ENCODE assay signal across 16 mouse cellular contexts in genomic region chr7:28417368-28417767, GRCm38 (mm10). TPM values are rescaled to one million over a fixed set of nuclear protein-coding genes. Genes with fewer than 3 reads are reported as not detected.
A peak's percentile ranks its signal among the peaks of the same experiment; 100 is the strongest.
DNase-seq lines count a peak whose midpoint lies in the region; ATAC-seq and TF ChIP-seq lines count a peak whose summit lies in the region.
"Had no signal": no experiment of that assay in that cellular context is flagged by ENCODE, and none has a peak within 500 bp of the region (broad histone marks: within the 10 kb centered on the region; RNA-seq: fewer than 3 reads in every experiment).

No protein-coding gene starts in this region.

- no peak for ATAC-seq in intestine, postnatal 0 days
- ATAC-seq in intestine, embryonic 15.5 days: no peak
- ATAC-seq in lung, postnatal 0 days: no peak
- ATAC-seq in stomach, postnatal 0 days (ENCODE audit: low FRiP score, low TSS enrichment): no peak
- ATAC-seq in cerebellum, adult (ENCODE audit: insufficient number of reproducible peaks, low FRiP score, low TSS enrichment): no peak

- no peak for TF ChIP-seq POLR2A in lung, adult 2 months (IDR thresholded peaks at IDR 0.05; ENCODE audit: borderline replicate concordance, extremely low read depth, low read depth, low read length)
- TF ChIP-seq POLR2A in MEL (IDR thresholded peaks at IDR 0.05; ENCODE audit: control insufficient read depth in 1 of 2, insufficient read depth in 1 of 2, low read depth in 1 of 2, low read length in 2 of 2, poor library complexity in 1 of 2): no peak

- no peaks in the 10 kb centered on the region for H3K27me3 ChIP-seq in intestine, postnatal 0 days (replicated peaks; ENCODE audit: control insufficient read depth, insufficient read depth, low read length)
- H3K27me3 ChIP-seq in intestine, embryonic 15.5 days (replicated peaks): no peaks in the 10 kb centered on the region
- H3K27me3 ChIP-seq in lung, postnatal 0 days (replicated peaks; ENCODE audit: insufficient read depth, low read length): no peaks in the 10 kb centered on the region
- no peaks in the 10 kb centered on the region for H3K27me3 ChIP-seq in MEL (ENCODE audit: control insufficient read depth in 1 of 2, insufficient read depth in 2 of 2, low read length in 2 of 2)
- H3K27me3 ChIP-seq in stomach, postnatal 0 days (ENCODE audit: control insufficient read depth, insufficient read depth, low read length): no peaks in the 10 kb centered on the region
- H3K27me3 ChIP-seq: heart, embryonic 15.5 days; lung, embryonic 15.5 days; neural tube, embryonic 15.5 days had no signal

- H3K4me1 ChIP-seq in intestine, postnatal 0 days (replicated peaks; ENCODE audit: control insufficient read depth, insufficient read depth, low read length): no peaks in the 10 kb centered on the region
- H3K4me1 ChIP-seq in intestine, embryonic 15.5 days (replicated peaks): no peaks in the 10 kb centered on the region
- no peaks in the 10 kb centered on the region for H3K4me1 ChIP-seq in lung, postnatal 0 days (ENCODE audit: insufficient read depth, low read depth, low read length)
- H3K4me1 ChIP-seq in lung, adult 2 months (ENCODE audit: control insufficient read depth, insufficient read depth, low read length): peaks cover 4% of the 10 kb centered on the region; the same call in 1 of the 2 replicates
- H3K4me1 ChIP-seq in MEL (ENCODE audit: control insufficient read depth in 1 of 2, insufficient read depth in 2 of 2, low read length in 2 of 2): no peaks in the 10 kb centered on the region
- no peaks in the 10 kb centered on the region for H3K4me1 ChIP-seq in stomach, postnatal 0 days (replicated peaks; ENCODE audit: control insufficient read depth, insufficient read depth)

- peak; percentile 31 for TF ChIP-seq RAD21 in MEL (IDR thresholded peaks at IDR 0.05; ENCODE audit: low read depth, low read length)

- H3K9me3 ChIP-seq in intestine, postnatal 0 days (ENCODE audit: control insufficient read depth): no peaks in the 10 kb centered on the region
- H3K9me3 ChIP-seq in intestine, embryonic 15.5 days: no peaks in the 10 kb centered on the region
- no peaks in the 10 kb centered on the region for H3K9me3 ChIP-seq in lung, postnatal 0 days (ENCODE audit: low read length)
- H3K9me3 ChIP-seq in MEL (replicated peaks; ENCODE audit: insufficient read depth, low read length): no peaks in the 10 kb centered on the region
- H3K9me3 ChIP-seq in stomach, postnatal 0 days (ENCODE audit: control insufficient read depth, low read length): no peaks in the 10 kb centered on the region
- H3K9me3 ChIP-seq: heart, embryonic 15.5 days; lung, embryonic 15.5 days; neural tube, embryonic 15.5 days had no signal

- no peak overlapping the region for H3K4me2 ChIP-seq in intestine, postnatal 0 days (replicated peaks; ENCODE audit: low read depth)
- H3K4me2 ChIP-seq in intestine, embryonic 15.5 days (replicated peaks): no peak overlapping the region
- no peak overlapping the region for H3K4me2 ChIP-seq in lung, postnatal 0 days (replicated peaks; ENCODE audit: low read depth, low read length)
- no peak overlapping the region for H3K4me2 ChIP-seq in stomach, postnatal 0 days (replicated peaks; ENCODE audit: low read depth)
- H3K4me2 ChIP-seq: heart, embryonic 15.5 days; hindbrain, embryonic 14.5 days; lung, embryonic 15.5 days; neural tube, embryonic 15.5 days had no signal

- no peak overlapping the region for H3K4me3 ChIP-seq in intestine, postnatal 0 days (ENCODE audit: low read depth, low read length)
- no peak overlapping the region for H3K4me3 ChIP-seq in intestine, embryonic 15.5 days (replicated peaks)
- H3K4me3 ChIP-seq in lung, postnatal 0 days (ENCODE audit: low read depth, low read length): no peak overlapping the region
- H3K4me3 ChIP-seq in lung, adult 2 months (replicated peaks; ENCODE audit: extremely low read depth, low read depth, low read length): no peak overlapping the region
- no peak overlapping the region for H3K4me3 ChIP-seq in MEL (ENCODE audit: control insufficient read depth in 1 of 2, insufficient read depth in 1 of 2, low read depth in 2 of 2, low read length in 2 of 2)
- H3K4me3 ChIP-seq in stomach, postnatal 0 days (ENCODE audit: low read depth, low read length): no peak overlapping the region
- H3K4me3 ChIP-seq: erythroblast, embryonic 14.5 days; heart, embryonic 15.5 days; lung, embryonic 15.5 days; neural tube, embryonic 15.5 days had no signal

- no peak overlapping the region for H3K27ac ChIP-seq in intestine, postnatal 0 days (ENCODE audit: low read depth, low read length)
- no peak overlapping the region for H3K27ac ChIP-seq in intestine, embryonic 15.5 days
- no peak overlapping the region for H3K27ac ChIP-seq in lung, postnatal 0 days (ENCODE audit: low read length)
- H3K27ac ChIP-seq in MEL (ENCODE audit: control insufficient read depth, low read depth, low read length): no peak overlapping the region
- no peak overlapping the region for H3K27ac ChIP-seq in stomach, postnatal 0 days (replicated peaks)
- H3K27ac ChIP-seq: hindbrain, embryonic 14.5 days had no signal

- peak; percentile 45 for TF ChIP-seq CTCF in intestine, postnatal 0 days (IDR thresholded peaks at IDR 0.05; ENCODE audit: low read depth)
- peak; percentile 39 for TF ChIP-seq CTCF in lung, postnatal 0 days (IDR thresholded peaks at IDR 0.05)
- TF ChIP-seq CTCF in lung, adult 2 months (IDR thresholded peaks at IDR 0.05; ENCODE audit: insufficient read depth, low read length): no peak
- TF ChIP-seq CTCF in MEL (IDR thresholded peaks at IDR 0.05 in 2 of 3, conservative IDR thresholded peaks at IDR 0.05 in 1 of 3; ENCODE audit: control insufficient read depth in 1 of 3, insufficient read depth in 1 of 3, low read depth in 2 of 3, low read length in 3 of 3, poor library complexity in 1 of 3, severe bottlenecking in 1 of 3): peak; percentile 43 to 59 (median 50)
- peak; percentile 42 for TF ChIP-seq CTCF in stomach, postnatal 0 days (IDR thresholded peaks at IDR 0.05; ENCODE audit: low read depth)

- no peak for DNase-seq in lung, postnatal 0 days (ENCODE audit: low spot score)
- DNase-seq in lung, adult 2 months: no peak
- DNase-seq in MEL (ENCODE audit: low read depth, low spot score): peak; percentile 42
- DNase-seq in stomach, postnatal 0 days (ENCODE audit: low spot score): no peak
- DNase-seq: cerebellum, adult 8-10 months; gastrocnemius, postnatal 36 days; kidney, adult 9 months; thymus, adult 2 months had no signal

- no peak for TF ChIP-seq EP300 in lung, postnatal 0 days (IDR thresholded peaks at IDR 0.05)
- TF ChIP-seq EP300 in MEL (IDR thresholded peaks at IDR 0.05; ENCODE audit: low read depth in 1 of 2, low read length in 2 of 2): no peak
- no peak for TF ChIP-seq EP300 in stomach, postnatal 0 days (optimal IDR thresholded peaks at IDR 0.05)

- no peaks in the 10 kb centered on the region for H3K79me2 ChIP-seq in MEL (ENCODE audit: control insufficient read depth, insufficient read depth, low read length, poor library complexity)

- H3K36me3 ChIP-seq in intestine, postnatal 0 days (ENCODE audit: control insufficient read depth, insufficient read depth): peaks cover 42% of the 10 kb centered on the region
- peaks cover 31% of the 10 kb centered on the region for H3K36me3 ChIP-seq in intestine, embryonic 15.5 days
- peaks cover 26% of the 10 kb centered on the region for H3K36me3 ChIP-seq in lung, postnatal 0 days (ENCODE audit: insufficient read depth, low read length)
- H3K36me3 ChIP-seq in MEL (ENCODE audit: control insufficient read depth in 1 of 2, insufficient read depth in 2 of 2, low read length in 2 of 2): peaks cover 0 to 27% of the 10 kb centered on the region in 2 experiments; a peak in 2 of 4 replicates
- peaks cover 15% of the 10 kb centered on the region for H3K36me3 ChIP-seq in stomach, postnatal 0 days (ENCODE audit: control insufficient read depth, insufficient read depth, low read length)

- H3K9ac ChIP-seq in intestine, postnatal 0 days (ENCODE audit: low read depth, low read length): no peak overlapping the region
- H3K9ac ChIP-seq in intestine, embryonic 15.5 days: no peak overlapping the region
- no peak overlapping the region for H3K9ac ChIP-seq in lung, postnatal 0 days (replicated peaks; ENCODE audit: low read depth)
- H3K9ac ChIP-seq in MEL (ENCODE audit: control insufficient read depth, low read depth, low read length, poor library complexity, severe bottlenecking): no peak overlapping the region
- H3K9ac ChIP-seq in stomach, postnatal 0 days (ENCODE audit: low read length): no peak overlapping the region
- H3K9ac ChIP-seq: heart, embryonic 15.5 days; hindbrain, embryonic 14.5 days; lung, embryonic 15.5 days; neural tube, embryonic 15.5 days had no signal

RNA-seq across cellular contexts. Expression of gene Gmfg, which starts 19.9 kb away (rescaled TPM):
- 33.6 and 35.0 TPM in 2 replicates for polyA plus RNA-seq in intestine, postnatal 0 days (2015; fragmentation: Nextera tagmentation; extraction: Ambion mirVana)
- 17.5 and 19.9 TPM in 2 replicates for polyA plus RNA-seq in intestine, embryonic 15.5 days (2015; fragmentation: Nextera tagmentation; extraction: Ambion mirVana)
- 81.0 and 83.1 TPM in 2 replicates for polyA plus RNA-seq in lung, postnatal 0 days (2015; fragmentation: Nextera tagmentation; extraction: Ambion mirVana)
- 24.2 and 24.3 TPM in 2 replicates for polyA plus RNA-seq in lung, adult 2 months (2012; rRNA removed)
- total RNA-seq in MEL (2012; rRNA removed): 25.1 and 31.2 TPM in 2 replicates
- 10 to 100 TPM in 1 of 2 experiments, not detected in 1; 25.0 TPM for polyA plus RNA-seq in MEL (2012; ENCODE audit: insufficient read depth in 1 of 2, insufficient read length in 2 of 2, low read depth in 1 of 2, low replicate concordance in 2 of 2, missing spikeins in 1 of 2)
- polyA plus RNA-seq in stomach, postnatal 0 days (2015; fragmentation: Nextera tagmentation; extraction: Ambion mirVana): 18.9 and 23.1 TPM in 2 replicates

RNA-seq across cellular contexts. Expression of gene Paf1, which starts 24.6 kb away (rescaled TPM):
- polyA plus RNA-seq in intestine, postnatal 0 days (2015; fragmentation: Nextera tagmentation; extraction: Ambion mirVana): 54.6 and 60.6 TPM in 2 replicates
- polyA plus RNA-seq in intestine, embryonic 15.5 days (2015; fragmentation: Nextera tagmentation; extraction: Ambion mirVana): 70.8 and 78.9 TPM in 2 replicates
- 49.1 and 55.0 TPM in 2 replicates for polyA plus RNA-seq in lung, postnatal 0 days (2015; fragmentation: Nextera tagmentation; extraction: Ambion mirVana)
- 81.5 and 103 TPM in 2 replicates for polyA plus RNA-seq in lung, adult 2 months (2012; rRNA removed)
- total RNA-seq in MEL (2012; rRNA removed): 49.9 and 53.5 TPM in 2 replicates
- 100 to 1,000 TPM in 1 of 2 experiments, 10 to 100 TPM in 1; 99.9 to 645 TPM for polyA plus RNA-seq in MEL (2012; ENCODE audit: insufficient read depth in 1 of 2, insufficient read length in 2 of 2, low read depth in 1 of 2, low replicate concordance in 2 of 2, missing spikeins in 1 of 2)
- polyA plus RNA-seq in stomach, postnatal 0 days (2015; fragmentation: Nextera tagmentation; extraction: Ambion mirVana): 35.9 and 38.6 TPM in 2 replicates

RNA-seq across cellular contexts. Expression of gene Med29, which starts 24.9 kb away (rescaled TPM):
- polyA plus RNA-seq in intestine, postnatal 0 days (2015; fragmentation: Nextera tagmentation; extraction: Ambion mirVana): 42.7 and 44.2 TPM in 2 replicates
- 48.3 and 50.0 TPM in 2 replicates for polyA plus RNA-seq in intestine, embryonic 15.5 days (2015; fragmentation: Nextera tagmentation; extraction: Ambion mirVana)
- polyA plus RNA-seq in lung, postnatal 0 days (2015; fragmentation: Nextera tagmentation; extraction: Ambion mirVana): 29.9 and 30.2 TPM in 2 replicates
- 37.3 and 39.2 TPM in 2 replicates for polyA plus RNA-seq in lung, adult 2 months (2012; rRNA removed)
- 23.7 and 31.1 TPM in 2 replicates for total RNA-seq in MEL (2012; rRNA removed)
- 10 to 100 TPM in 1 of 2 experiments, not detected in 1; 39.6 TPM for polyA plus RNA-seq in MEL (2012; ENCODE audit: insufficient read depth in 1 of 2, insufficient read length in 2 of 2, low read depth in 1 of 2, low replicate concordance in 2 of 2, missing spikeins in 1 of 2)
- 27.5 and 28.3 TPM in 2 replicates for polyA plus RNA-seq in stomach, postnatal 0 days (2015; fragmentation: Nextera tagmentation; extraction: Ambion mirVana)

RNA-seq across cellular contexts. Expression of gene Lrfn1, which starts 34.4 kb away (rescaled TPM):
- polyA plus RNA-seq in intestine, postnatal 0 days (2015; fragmentation: Nextera tagmentation; extraction: Ambion mirVana): 0.55 and 0.82 TPM in 2 replicates
- 1.9 and 2.7 TPM in 2 replicates for polyA plus RNA-seq in intestine, embryonic 15.5 days (2015; fragmentation: Nextera tagmentation; extraction: Ambion mirVana)
- 0.97 and 1.4 TPM in 2 replicates for polyA plus RNA-seq in lung, postnatal 0 days (2015; fragmentation: Nextera tagmentation; extraction: Ambion mirVana)
- 5.5 and 7.0 TPM in 2 replicates for polyA plus RNA-seq in lung, adult 2 months (2012; rRNA removed)
- total RNA-seq in MEL (2012; rRNA removed): 1.2 and 1.9 TPM in 2 replicates
- 1 to 10 TPM in 1 of 2 experiments, not detected in 1; 5.8 TPM for polyA plus RNA-seq in MEL (2012; ENCODE audit: insufficient read depth in 1 of 2, insufficient read length in 2 of 2, low read depth in 1 of 2, low replicate concordance in 2 of 2, missing spikeins in 1 of 2)
- 0.96 and 1.3 TPM in 2 replicates for polyA plus RNA-seq in stomach, postnatal 0 days (2015; fragmentation: Nextera tagmentation; extraction: Ambion mirVana)

RNA-seq across cellular contexts. Expression of gene Zfp36, which starts 37.3 kb away (rescaled TPM):
- polyA plus RNA-seq in intestine, postnatal 0 days (2015; fragmentation: Nextera tagmentation; extraction: Ambion mirVana): 57.3 and 61.5 TPM in 2 replicates
- 27.2 and 28.1 TPM in 2 replicates for polyA plus RNA-seq in intestine, embryonic 15.5 days (2015; fragmentation: Nextera tagmentation; extraction: Ambion mirVana)
- 48.3 and 55.7 TPM in 2 replicates for polyA plus RNA-seq in lung, postnatal 0 days (2015; fragmentation: Nextera tagmentation; extraction: Ambion mirVana)
- polyA plus RNA-seq in lung, adult 2 months (2012; rRNA removed): 83.3 and 136 TPM in 2 replicates
- 0.50 and 0.65 TPM in 2 replicates for total RNA-seq in MEL (2012; rRNA removed)
- 1 to 10 TPM in 1 of 2 experiments, not detected in 1; 2.8 TPM for polyA plus RNA-seq in MEL (2012; ENCODE audit: insufficient read depth in 1 of 2, insufficient read length in 2 of 2, low read depth in 1 of 2, low replicate concordance in 2 of 2, missing spikeins in 1 of 2)
- polyA plus RNA-seq in stomach, postnatal 0 days (2015; fragmentation: Nextera tagmentation; extraction: Ambion mirVana): 29.1 and 29.4 TPM in 2 replicates
